Mouse (Mus musculus) spleen, adult 18-20 months (tissue): ENCODE data around the gene Rin3.
A peak's percentile ranks its signal among the peaks of the same experiment; 100 is the strongest.

Experiments used
- DNase-seq, 2 experiments: peaks; one replicate each; pipeline ENCODE4 v3.0.0; 2022; ENCODE audit warnings: mixed read lengths in 2 of 2

Rin3 gene

GRCm38 (mm10) chr12:102340471-102340870, 57.6 kb downstream of the Rin3 start:
- no peak for DNase-seq

- DNase-seq: no peak
Observed at GRCm38 (mm10) chr12:102342147-102342546, 59.3 kb downstream of the Rin3 start.

- no peak for DNase-seq
Observed at GRCm38 (mm10) chr12:102342602-102343001, 59.8 kb downstream of the Rin3 start.

GRCm38 (mm10) chr12:102345031-102345815, 62.4 kb downstream of the Rin3 start:
- DNase-seq: no peak

GRCm38 (mm10) chr12:102346507-102346906, 63.7 kb downstream of the Rin3 start:
- peak; percentile 35 to 73 for DNase-seq

- DNase-seq: no peak
Observed at GRCm38 (mm10) chr12:102348447-102348846, 65.6 kb downstream of the Rin3 start.

GRCm38 (mm10) chr12:102350997-102351396, 68.1 kb downstream of the Rin3 start:
- peak; percentile 43 to 53 for DNase-seq

- peak; percentile 59 to 65 for DNase-seq
Observed at GRCm38 (mm10) chr12:102354126-102354984, 71.5 kb downstream of the Rin3 start.

GRCm38 (mm10) chr12:102355784-102356183, 72.9 kb downstream of the Rin3 start:
- DNase-seq: no peak

- DNase-seq: no peak
Observed at GRCm38 (mm10) chr12:102356781-102357180, 73.9 kb downstream of the Rin3 start.

- no peak for DNase-seq
Observed at GRCm38 (mm10) chr12:102359390-102359789, 76.5 kb downstream of the Rin3 start.

- DNase-seq: no peak
Observed at GRCm38 (mm10) chr12:102361189-102362161, 78.6 kb downstream of the Rin3 start.

GRCm38 (mm10) chr12:102365016-102365415, 82.2 kb downstream of the Rin3 start:
- peak; percentile 37 to 43 for DNase-seq

GRCm38 (mm10) chr12:102366126-102366816, 83.4 kb downstream of the Rin3 start:
- no peak for DNase-seq

- no peak for DNase-seq
Observed at GRCm38 (mm10) chr12:102367075-102367474, 84.2 kb downstream of the Rin3 start.

- DNase-seq: peak; percentile 52 to 64
Observed at GRCm38 (mm10) chr12:102368066-102368465, 85.2 kb downstream of the Rin3 start.

- peak in 1 of 2 experiments; percentile 28 for DNase-seq
Observed at GRCm38 (mm10) chr12:102368556-102368955, 85.7 kb downstream of the Rin3 start.

- no peak for DNase-seq
Observed at GRCm38 (mm10) chr12:102369488-102370235, 86.8 kb downstream of the Rin3 start.

- DNase-seq: no peak
Observed at GRCm38 (mm10) chr12:102370931-102371500, 88.2 kb downstream of the Rin3 start.

- DNase-seq: no peak
Observed at GRCm38 (mm10) chr12:102372322-102372721, 89.5 kb downstream of the Rin3 start.

GRCm38 (mm10) chr12:102382180-102382579, 99.3 kb downstream of the Rin3 start:
- DNase-seq: peak; percentile 19 to 31
